Mouse (Mus musculus): Measurements from ENCODE around the gene Lrp8. TPM values are rescaled to one million over a fixed set of nuclear protein-coding genes. Genes with fewer than 3 reads are reported as not detected.

Gene Lrp8
- polyA plus RNA-seq, 1 experiment, result 4.0 TPM

DNA sequence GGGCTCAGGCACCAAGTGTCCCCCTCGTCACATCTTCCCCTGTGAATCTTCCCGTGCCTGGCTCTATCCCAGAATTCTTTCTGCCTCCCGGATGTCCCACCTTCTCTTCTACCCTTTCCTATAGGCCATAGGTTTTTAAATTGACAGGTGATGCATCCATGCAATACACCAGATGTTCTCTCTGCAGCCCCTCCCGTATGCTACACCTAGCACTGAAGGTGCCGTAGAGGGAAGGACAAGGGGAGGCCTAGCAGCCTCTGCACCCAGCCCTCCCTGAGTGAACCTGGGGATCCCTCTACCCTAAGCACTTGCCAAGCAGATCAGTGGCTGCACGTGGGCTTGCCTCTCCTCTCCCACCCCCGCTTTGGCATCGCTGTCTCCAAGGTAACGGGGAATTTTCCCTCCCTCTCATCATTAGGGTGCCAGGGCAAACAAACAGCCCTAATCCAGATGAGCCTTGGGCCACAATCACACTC is 20.9 kb downstream of the Lrp8 start:
- H3K27ac ChIP-seq (ENCODE audit: insufficient read depth, low read depth, low read length), result no peak overlapping the region
- H3K4me3 ChIP-seq (ENCODE audit: insufficient read depth, low read length), result no peak overlapping the region
- no peaks in the 10 kb centered on the region for H3K4me1 ChIP-seq (ENCODE audit: control insufficient read depth, insufficient read depth, low read length)
- TF ChIP-seq CTCF (IDR thresholded peaks at IDR 0.05; ENCODE audit: low read depth, low read length) (no peak), POLR2A (IDR thresholded peaks at IDR 0.05; ENCODE audit: borderline replicate concordance, low read depth, low read length) (no peak)

DNA sequence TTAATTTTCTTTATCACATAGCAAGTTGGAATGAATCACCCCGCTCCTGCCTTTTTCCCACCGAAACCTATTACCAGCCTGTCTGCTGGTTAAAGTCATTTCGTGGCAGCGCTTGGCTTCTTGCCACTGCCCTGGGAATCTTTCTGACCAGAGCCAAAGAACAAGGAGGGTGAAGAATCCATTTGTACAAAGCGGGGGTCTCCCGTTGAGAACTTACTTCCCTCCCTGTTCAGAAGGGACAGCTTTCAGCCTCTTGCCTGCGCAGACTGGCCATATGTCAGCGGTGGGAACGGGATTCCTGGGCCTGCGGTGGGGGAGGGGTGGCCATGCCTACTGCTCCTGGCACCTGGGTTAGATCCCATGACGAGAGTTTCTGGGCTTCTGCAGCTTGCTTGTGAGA is 21.4 kb downstream of the Lrp8 start:
- TF ChIP-seq POLR2A (IDR thresholded peaks at IDR 0.05; ENCODE audit: borderline replicate concordance, low read depth, low read length) (no peak), CTCF (IDR thresholded peaks at IDR 0.05; ENCODE audit: low read depth, low read length) (no peak)
- H3K4me1 ChIP-seq (ENCODE audit: control insufficient read depth, insufficient read depth, low read length), result peaks cover 4% of the 10 kb centered on the region

DNA sequence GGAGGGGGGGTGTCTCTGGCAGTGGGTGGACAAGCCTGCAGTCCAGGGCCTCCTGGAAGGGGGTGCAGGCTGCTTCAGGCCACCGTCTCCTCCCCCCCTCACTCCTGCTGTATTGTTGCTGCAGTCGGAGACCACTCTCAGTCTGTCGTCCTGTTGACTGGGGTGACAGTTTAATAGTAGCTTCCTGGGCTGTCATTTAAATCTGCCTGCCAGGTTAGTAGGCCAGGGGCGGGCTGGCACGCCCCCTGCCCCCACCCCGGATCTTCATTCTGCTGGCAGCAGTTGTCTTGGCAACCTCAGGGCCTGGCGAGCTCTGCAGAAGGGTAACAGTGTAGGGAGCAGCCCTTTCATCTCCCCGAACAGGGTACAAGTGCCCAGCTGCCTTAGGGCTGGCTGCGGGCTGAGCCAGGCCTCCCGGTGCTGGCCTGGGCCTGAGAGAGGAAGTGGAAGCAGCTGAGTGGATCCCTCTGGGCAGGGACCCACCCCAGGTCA is 26.7 kb downstream of the Lrp8 start:
- Histone ChIP-seq H3K27ac (ENCODE audit: insufficient read depth, low read depth, low read length) (no peak overlapping the region), H3K4me3 (ENCODE audit: insufficient read depth, low read length) (no peak overlapping the region), H3K4me1 (ENCODE audit: control insufficient read depth, insufficient read depth, low read length) (peaks cover 21% of the 10 kb centered on the region)
- no peak for TF ChIP-seq CTCF (IDR thresholded peaks at IDR 0.05; ENCODE audit: low read depth, low read length)

More for the DNA sequence above, 21.4 kb downstream of the Lrp8 start:
- Histone ChIP-seq H3K27ac (ENCODE audit: insufficient read depth, low read depth, low read length) (no peak overlapping the region), H3K4me3 (ENCODE audit: insufficient read depth, low read length) (no peak overlapping the region)

DNA sequence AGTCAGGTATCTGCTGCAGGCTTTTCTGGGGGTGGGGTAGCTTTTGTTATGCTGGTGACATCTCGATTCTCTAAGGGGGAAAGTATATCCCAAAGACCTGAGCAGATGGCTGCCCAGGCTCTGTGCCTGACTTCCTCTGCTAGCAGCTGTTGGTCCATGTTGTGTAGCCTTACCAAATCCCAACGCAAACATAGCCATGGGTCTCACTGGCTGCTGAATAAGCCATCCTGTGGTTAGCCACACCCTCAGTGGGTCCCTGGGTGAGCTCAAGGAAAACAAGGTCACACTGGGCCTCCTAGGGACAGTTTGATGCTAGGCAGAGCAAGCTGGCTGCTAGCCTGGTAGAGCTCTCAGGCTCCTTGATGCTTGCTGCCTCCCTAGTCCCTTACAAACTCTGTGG is 27.6 kb downstream of the Lrp8 start:
- peaks cover 21% of the 10 kb centered on the region for H3K4me1 ChIP-seq (ENCODE audit: control insufficient read depth, insufficient read depth, low read length)
- TF ChIP-seq CTCF (IDR thresholded peaks at IDR 0.05; ENCODE audit: low read depth, low read length) (no peak), POLR2A (IDR thresholded peaks at IDR 0.05; ENCODE audit: borderline replicate concordance, low read depth, low read length) (no peak)
- H3K27ac ChIP-seq (ENCODE audit: insufficient read depth, low read depth, low read length), result no peak overlapping the region
- H3K4me3 ChIP-seq (ENCODE audit: insufficient read depth, low read length), result no peak overlapping the region

DNA sequence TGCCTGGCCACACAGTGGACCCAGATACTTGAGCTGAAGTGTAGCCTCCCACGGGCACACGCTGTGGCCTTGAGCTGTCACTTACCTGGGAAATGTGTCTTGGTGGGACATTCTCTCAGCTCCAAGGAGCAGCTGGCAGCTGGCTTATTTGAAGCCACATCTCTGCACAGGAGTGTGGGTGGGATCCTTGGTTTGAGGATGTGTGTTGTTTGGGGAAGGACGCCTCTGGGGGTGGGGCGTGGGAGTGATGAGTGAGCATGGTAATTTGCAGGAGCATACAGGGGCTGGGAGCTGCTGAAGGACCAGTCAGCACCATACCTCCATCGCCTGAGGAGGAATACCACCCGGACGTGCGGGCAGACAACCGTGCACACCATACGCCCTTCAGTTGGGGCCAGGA is 28.1 kb downstream of the Lrp8 start:
- Histone ChIP-seq H3K4me1 (ENCODE audit: control insufficient read depth, insufficient read depth, low read length) (peaks cover 21% of the 10 kb centered on the region), H3K4me3 (ENCODE audit: insufficient read depth, low read length) (no peak overlapping the region), H3K27ac (ENCODE audit: insufficient read depth, low read depth, low read length) (no peak overlapping the region)
- no peak for TF ChIP-seq POLR2A (IDR thresholded peaks at IDR 0.05; ENCODE audit: borderline replicate concordance, low read depth, low read length)
- no peak for TF ChIP-seq CTCF (IDR thresholded peaks at IDR 0.05; ENCODE audit: low read depth, low read length)

DNA sequence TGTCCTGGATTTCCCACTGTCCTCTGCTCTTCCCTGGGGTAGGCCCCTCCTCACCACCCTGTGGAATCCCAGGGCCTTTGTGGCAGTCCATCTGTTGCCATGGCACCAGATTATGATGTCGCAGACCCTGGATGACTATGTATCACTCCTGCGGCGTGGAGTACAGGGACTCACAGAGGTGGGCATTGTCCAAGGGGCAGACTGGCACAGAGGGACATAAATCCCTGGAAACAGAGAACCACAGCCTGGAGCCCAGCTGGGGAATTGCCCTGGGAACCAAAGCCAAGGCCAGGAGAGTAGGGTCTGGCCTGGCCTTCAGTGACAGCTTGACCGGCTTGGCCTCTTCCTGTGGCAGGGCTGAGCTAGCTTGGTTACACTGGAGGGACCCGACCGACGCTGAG is 28.8 kb downstream of the Lrp8 start:
- Histone ChIP-seq H3K27ac (ENCODE audit: insufficient read depth, low read depth, low read length) (no peak overlapping the region), H3K4me1 (ENCODE audit: control insufficient read depth, insufficient read depth, low read length) (peaks cover 21% of the 10 kb centered on the region), H3K4me3 (ENCODE audit: insufficient read depth, low read length) (no peak overlapping the region)
- TF ChIP-seq CTCF (IDR thresholded peaks at IDR 0.05; ENCODE audit: low read depth, low read length), result no peak
- TF ChIP-seq POLR2A (IDR thresholded peaks at IDR 0.05; ENCODE audit: borderline replicate concordance, low read depth, low read length), result no peak

DNA sequence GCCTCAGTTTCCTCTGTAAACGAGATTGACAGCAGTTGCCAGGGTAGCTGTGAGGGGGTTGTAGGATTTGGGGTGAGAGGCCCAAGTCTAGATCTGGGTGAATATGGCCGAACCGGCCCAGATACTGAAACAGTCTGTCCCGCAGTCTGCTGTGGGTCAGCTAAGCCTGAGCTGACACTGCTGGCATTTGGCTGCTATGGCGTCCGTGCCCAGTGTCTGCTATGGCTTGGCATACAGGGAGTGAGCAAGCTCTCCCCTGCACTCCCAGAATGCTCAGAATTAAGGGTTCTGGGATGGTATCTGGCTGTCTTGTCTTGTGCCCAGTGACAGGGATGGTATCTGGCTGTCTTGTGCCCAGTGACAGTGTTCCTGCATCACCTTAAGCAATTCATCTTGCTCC is 29.6 kb downstream of the Lrp8 start:
- H3K4me1 ChIP-seq (ENCODE audit: control insufficient read depth, insufficient read depth, low read length), result peaks cover 21% of the 10 kb centered on the region
- no peak overlapping the region for H3K27ac ChIP-seq (ENCODE audit: insufficient read depth, low read depth, low read length)
- TF ChIP-seq CTCF (IDR thresholded peaks at IDR 0.05; ENCODE audit: low read depth, low read length) (no peak), POLR2A (IDR thresholded peaks at IDR 0.05; ENCODE audit: borderline replicate concordance, low read depth, low read length) (no peak)
- no peak overlapping the region for H3K4me3 ChIP-seq (ENCODE audit: insufficient read depth, low read length)

DNA sequence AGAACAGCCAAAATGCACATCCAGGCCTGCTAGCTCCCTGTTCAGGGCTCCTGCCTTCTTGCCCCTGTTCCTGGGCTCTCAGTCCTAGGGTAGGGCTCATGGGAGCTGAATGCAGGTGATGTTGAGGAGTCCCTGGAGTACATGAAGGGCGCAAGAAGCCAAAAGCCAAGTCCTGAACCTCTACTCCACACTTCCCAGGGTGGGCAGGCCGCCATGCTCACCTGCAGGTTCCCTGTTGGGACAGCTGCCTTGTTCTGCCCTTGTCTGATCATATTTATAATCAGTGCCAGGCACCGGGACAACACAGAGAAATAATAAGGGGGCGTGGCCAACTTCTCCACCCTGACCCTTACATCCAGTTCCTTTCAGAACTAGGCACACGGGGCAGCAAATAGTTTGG is 31.5 kb downstream of the Lrp8 start:
- no peak for TF ChIP-seq POLR2A (IDR thresholded peaks at IDR 0.05; ENCODE audit: borderline replicate concordance, low read depth, low read length)
- TF ChIP-seq CTCF (IDR thresholded peaks at IDR 0.05; ENCODE audit: low read depth, low read length), result no peak

DNA sequence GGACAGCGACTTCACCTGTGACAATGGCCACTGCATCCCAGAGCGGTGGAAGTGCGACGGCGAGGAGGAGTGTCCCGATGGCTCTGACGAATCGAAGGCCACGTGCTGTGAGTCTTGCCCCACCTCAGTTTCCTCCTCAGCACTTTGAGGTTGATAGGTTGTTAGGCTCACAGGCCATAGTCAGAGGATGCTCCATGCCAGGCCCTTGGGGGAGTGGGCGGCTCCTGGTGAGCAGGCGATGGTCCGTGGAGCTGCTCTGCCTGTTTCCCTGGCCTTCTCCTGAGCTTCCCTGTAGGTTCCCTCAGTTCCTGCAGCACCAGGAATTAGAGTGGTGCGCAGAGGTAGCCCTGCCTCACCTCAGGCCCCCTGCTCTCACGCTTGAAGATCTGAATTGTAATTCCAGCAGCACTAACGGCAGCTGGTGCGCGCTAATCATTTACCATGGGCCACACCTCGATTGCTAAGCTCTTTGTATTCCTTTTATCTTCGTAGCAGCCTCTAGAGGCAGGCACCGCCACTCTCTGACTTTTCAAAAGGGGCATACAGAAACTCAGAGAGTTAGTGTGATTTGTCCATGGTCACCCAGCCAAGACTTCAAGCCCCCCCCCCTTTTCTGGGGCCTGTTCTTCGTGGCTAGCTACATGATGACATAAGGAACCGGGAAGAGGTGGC is 32.7 kb downstream of the Lrp8 start:
- TF ChIP-seq POLR2A (IDR thresholded peaks at IDR 0.05; ENCODE audit: borderline replicate concordance, low read depth, low read length), result no peak
- no peak for TF ChIP-seq CTCF (IDR thresholded peaks at IDR 0.05; ENCODE audit: low read depth, low read length)

More for the DNA sequence above, 31.5 kb downstream of the Lrp8 start:
- Histone ChIP-seq H3K4me1 (ENCODE audit: control insufficient read depth, insufficient read depth, low read length) (peaks cover 17% of the 10 kb centered on the region), H3K27ac (ENCODE audit: insufficient read depth, low read depth, low read length) (no peak overlapping the region), H3K4me3 (ENCODE audit: insufficient read depth, low read length) (no peak overlapping the region)

DNA sequence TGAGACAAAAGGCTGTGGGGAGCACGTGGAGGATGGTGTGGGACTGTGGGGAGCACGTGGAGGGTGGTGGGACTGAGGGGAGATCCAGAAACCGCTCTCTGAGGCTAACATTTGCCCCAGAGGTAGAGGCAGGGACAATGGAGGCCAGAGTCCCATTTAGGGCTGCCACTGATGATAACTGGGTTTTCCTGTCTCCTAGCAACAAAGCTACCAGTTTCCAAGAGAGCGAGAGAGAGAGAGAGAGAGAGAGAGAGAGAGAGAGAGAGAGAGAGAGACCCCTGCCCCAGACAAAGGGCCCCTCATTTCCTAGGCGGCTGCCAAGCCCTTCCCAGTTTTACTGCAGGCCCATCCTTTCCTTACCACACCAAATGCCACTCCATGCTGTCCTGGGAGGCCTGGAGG is 33.4 kb downstream of the Lrp8 start:
- TF ChIP-seq CTCF (IDR thresholded peaks at IDR 0.05; ENCODE audit: low read depth, low read length), result no peak
- TF ChIP-seq POLR2A (IDR thresholded peaks at IDR 0.05; ENCODE audit: borderline replicate concordance, low read depth, low read length), result no peak
- no peaks in the 10 kb centered on the region for H3K4me1 ChIP-seq (ENCODE audit: control insufficient read depth, insufficient read depth, low read length)
- no peak overlapping the region for H3K27ac ChIP-seq (ENCODE audit: insufficient read depth, low read depth, low read length)
- H3K4me3 ChIP-seq (ENCODE audit: insufficient read depth, low read length), result no peak overlapping the region

More for the DNA sequence above, 32.7 kb downstream of the Lrp8 start:
- no peak overlapping the region for H3K27ac ChIP-seq (ENCODE audit: insufficient read depth, low read depth, low read length)
- H3K4me3 ChIP-seq (ENCODE audit: insufficient read depth, low read length), result no peak overlapping the region
- H3K4me1 ChIP-seq (ENCODE audit: control insufficient read depth, insufficient read depth, low read length), result peaks cover 4% of the 10 kb centered on the region
